Mouse (Mus musculus): Measurements from ENCODE around the gene Hist2h2ab.

DNA sequence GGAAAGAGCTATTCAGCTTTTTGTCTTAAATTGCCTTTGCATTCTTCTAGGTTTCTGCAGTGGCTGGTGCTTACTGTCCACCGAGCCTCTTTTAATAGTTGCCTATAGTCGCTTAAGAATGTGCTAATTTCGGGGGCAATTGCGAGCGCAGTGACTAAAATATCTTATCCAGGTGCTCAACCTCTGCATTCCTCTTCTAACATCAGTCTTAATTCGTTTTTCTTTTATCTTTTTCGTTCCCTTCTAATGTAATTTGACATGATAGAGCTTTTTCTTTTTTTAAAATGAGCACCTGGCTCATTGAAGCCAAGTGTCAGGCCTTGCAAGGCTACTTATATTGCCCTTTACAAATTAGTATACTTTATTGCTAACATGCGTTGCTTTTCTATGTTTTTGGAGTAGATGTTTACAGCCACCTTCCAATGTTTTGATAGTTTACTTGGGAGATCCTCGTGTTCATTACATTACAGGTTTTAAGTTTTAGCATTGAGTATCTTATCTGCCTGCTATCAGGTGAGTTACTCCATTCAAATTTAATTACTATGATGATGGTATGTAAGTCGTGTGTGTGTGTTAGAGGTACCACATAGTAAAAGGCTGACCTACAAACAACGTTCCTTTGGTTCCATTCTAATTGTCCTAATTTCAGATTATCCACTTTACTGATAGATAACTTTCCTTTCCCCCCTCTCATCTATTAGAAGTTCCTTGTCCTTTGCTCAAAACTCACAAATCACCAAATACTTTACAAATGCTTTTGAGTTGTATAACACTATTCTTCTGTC lies 27.9 kb downstream of the Hist2h2ab start:
- TF ChIP-seq POLR2A (IDR thresholded peaks at IDR 0.05; ENCODE audit: borderline replicate concordance, extremely low read depth, low read depth, low read length) (no peak), CTCF (IDR thresholded peaks at IDR 0.05; ENCODE audit: insufficient read depth, low read length) (no peak)
